Mouse (Mus musculus) lung, postnatal 0 days (tissue): Measurements from ENCODE around the gene Afm.

ENCODE experiments used
- CTCF ChIP-seq: IDR thresholded peaks from 2 replicates; pipeline ENCODE4 v1.5.1; 2016; ENCODE audit warnings: antibody characterized with exemption, mild to moderate bottlenecking
- EP300 ChIP-seq: IDR thresholded peaks from 2 replicates; pipeline ENCODE4 v1.6.1; 2016; ENCODE audit warnings: antibody characterized with exemption, mild to moderate bottlenecking, control low read depth

DNA sequence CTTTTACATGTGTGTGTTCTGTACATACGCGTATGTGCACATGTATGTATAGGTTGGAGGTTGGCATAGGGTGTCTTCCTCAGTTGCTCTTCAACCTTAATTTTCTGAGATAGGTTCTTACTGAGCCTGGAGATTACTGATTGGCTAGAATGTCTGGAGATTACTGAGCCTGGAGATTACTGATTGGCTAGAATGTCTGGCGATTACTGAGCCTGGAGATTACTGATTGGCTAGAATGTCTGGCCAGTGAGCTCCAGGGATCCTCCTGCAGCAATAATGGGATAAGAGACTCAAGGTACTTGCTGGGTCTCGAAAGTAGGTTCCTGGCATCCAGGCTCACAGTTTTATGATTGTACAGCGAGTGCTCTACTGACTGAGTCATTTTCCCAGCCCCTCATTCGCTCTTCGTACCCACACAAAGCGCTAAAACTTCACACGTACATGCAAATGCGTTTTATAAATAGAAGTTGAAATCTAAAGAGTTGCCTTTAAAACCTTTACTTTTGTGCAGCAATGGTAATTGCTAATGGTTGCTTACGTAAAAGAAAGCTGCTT lies 43.1 kb downstream of the Afm start:
- TF ChIP-seq CTCF = no peak
- no peak for TF ChIP-seq EP300
